Mouse (Mus musculus): ENCODE data around the gene Ghdc.

DNA sequence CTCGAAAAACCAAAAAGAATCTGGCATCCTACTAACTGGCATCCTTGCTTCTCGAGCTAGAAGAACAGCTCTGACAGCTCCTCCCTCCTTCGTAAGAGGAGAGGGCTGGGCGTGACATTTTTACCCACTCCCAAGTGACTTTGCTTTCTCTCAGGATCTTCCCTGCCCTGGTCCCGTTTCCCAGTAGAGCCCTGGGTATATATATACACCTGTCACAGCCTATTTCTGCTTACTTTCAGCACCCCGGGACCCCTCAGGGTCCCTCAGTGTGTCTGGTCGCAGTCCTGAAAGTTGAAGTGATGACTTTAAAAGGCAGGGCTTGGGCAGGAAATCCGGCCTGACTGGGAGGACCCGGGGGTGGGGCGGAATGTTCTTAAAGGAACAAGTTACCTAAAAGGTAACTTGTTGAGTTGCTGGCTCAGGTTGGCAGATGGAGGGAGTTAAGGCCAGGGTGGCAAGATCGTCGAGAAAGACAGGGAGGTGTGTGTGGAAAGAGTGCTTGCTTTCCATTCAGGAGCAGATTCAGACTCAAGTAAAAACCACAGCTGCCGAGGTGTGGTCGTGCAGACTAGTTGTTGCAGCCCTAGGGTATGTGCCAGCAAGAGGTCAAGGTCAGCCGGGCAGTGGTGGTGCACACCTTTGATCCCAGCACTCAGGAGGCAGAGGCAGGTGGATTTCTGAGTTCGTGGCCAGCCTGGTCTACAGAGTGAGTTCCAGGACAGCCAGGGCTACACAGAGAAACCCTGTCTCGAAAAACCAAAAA, at the start of gene Ghdc:
- TF ChIP-seq POLR2AphosphoS5 (IDR thresholded peaks at IDR 0.05; ENCODE audit: insufficient replicate concordance, low read depth, low read length) = no peak
- TF ChIP-seq CTCF (IDR thresholded peaks at IDR 0.05; ENCODE audit: low read depth, low read length) = no peak
- no peak for TF ChIP-seq GATA1 (IDR thresholded peaks at IDR 0.05; ENCODE audit: borderline replicate concordance, low read length)
